Mouse (Mus musculus): ENCODE data around the gene 4930480E11Rik.
"Not testable (repeated sequence)": the region's sequence is repeated elsewhere in the genome, so short reads cannot be mapped to it uniquely, and the experiment has no call there.

Gene 4930480E11Rik

GRCm38 (mm10) chrX:78369343-78369742 is at the start of gene 4930480E11Rik:
4930480E11Rik (plus strand) TSS chrX:78369643.
- no peak for DNase-seq (ENCODE audit: low read depth, low spot score)

GRCm38 (mm10) chrX:78403346-78403745 is 33.9 kb downstream of the 4930480E11Rik start:
- DNase-seq (ENCODE audit: low read depth, low spot score), result not testable (repeated sequence)
